In the genomic region with DNA sequence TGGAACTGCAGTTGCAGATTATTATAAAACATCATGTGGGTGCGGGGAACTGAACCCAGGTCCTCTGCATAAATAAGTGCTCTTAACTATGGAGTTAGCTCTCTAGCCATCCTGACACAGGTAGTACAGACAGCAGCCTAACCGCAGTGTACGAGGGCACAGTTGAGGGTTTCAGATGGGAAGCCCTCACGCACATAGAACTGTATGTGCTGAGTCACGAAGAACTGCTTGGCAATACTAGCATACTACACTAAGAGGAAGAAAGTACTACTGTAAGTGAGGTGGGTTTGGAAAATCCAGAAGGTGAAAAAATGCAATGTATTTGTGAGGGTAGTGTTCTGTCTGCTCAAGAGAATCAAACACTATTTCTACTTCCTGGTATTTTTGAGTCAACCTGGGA, we compare ENCODE assay signal across 27 mouse cellular contexts.
DNase-seq lines count a peak whose midpoint lies in the region; ATAC-seq and TF ChIP-seq lines count a peak whose summit lies in the region.
"Had no signal": no experiment of that assay in that cellular context is flagged by ENCODE, and none has a peak within 500 bp of the region (broad histone marks: within the 10 kb centered on the region; RNA-seq: fewer than 3 reads in every experiment).

No protein-coding gene starts in this region.

- TF ChIP-seq CTCF in intestine, postnatal 0 days (IDR thresholded peaks at IDR 0.05; ENCODE audit: low read depth), result no peak

- no peaks in the 10 kb centered on the region for H3K9me3 ChIP-seq in intestine, embryonic 14.5 days (ENCODE audit: control insufficient read depth, low read length)
- H3K9me3 ChIP-seq in intestine, postnatal 0 days (ENCODE audit: control insufficient read depth), result no peaks in the 10 kb centered on the region
- no peaks in the 10 kb centered on the region for H3K9me3 ChIP-seq in ES-E14 (ENCODE audit: control insufficient read depth, insufficient read depth, low read depth, low read length)
- no peaks in the 10 kb centered on the region for H3K9me3 ChIP-seq in hindbrain, embryonic 14.5 days (ENCODE audit: control insufficient read depth, low read length)
- H3K9me3 ChIP-seq: forebrain, embryonic 10.5 days; midbrain, embryonic 10.5 days had no signal

- H3K4me3 ChIP-seq in intestine, embryonic 14.5 days (ENCODE audit: low read depth, low read length), result no peak overlapping the region
- H3K4me3 ChIP-seq in intestine, postnatal 0 days (ENCODE audit: low read depth, low read length), result no peak overlapping the region
- H3K4me3 ChIP-seq in ES-E14 (ENCODE audit: insufficient read depth in 1 of 2, low read depth in 1 of 2, low read length in 2 of 2, poor library complexity in 1 of 2, severe bottlenecking in 1 of 2), result no peak overlapping the region
- no peak overlapping the region for H3K4me3 ChIP-seq in hindbrain, embryonic 14.5 days (replicated peaks; ENCODE audit: low read length)
- H3K4me3 ChIP-seq: forebrain, embryonic 10.5 days; layer of hippocampus, adult 2 months; midbrain, embryonic 10.5 days had no signal

- no peak overlapping the region for H3K9ac ChIP-seq in intestine, embryonic 14.5 days (ENCODE audit: low read length)
- H3K9ac ChIP-seq in intestine, postnatal 0 days (ENCODE audit: low read depth, low read length), result no peak overlapping the region
- no peak overlapping the region for H3K9ac ChIP-seq in ES-E14 (ENCODE audit: insufficient read depth, low read depth, low read length, poor library complexity, severe bottlenecking)
- no peak overlapping the region for H3K9ac ChIP-seq in hindbrain, embryonic 14.5 days
- H3K9ac ChIP-seq: forebrain, postnatal 0 days; liver, embryonic 14.5 days had no signal

- in situ Hi-C loops in ES-E14 (cut with MboI; ENCODE audit: low sequenced_read_pairs in 2 of 2, unreplicated experiment in 2 of 2), result no loop called here

- no peak for ATAC-seq in intestine, embryonic 14.5 days (replicated peaks; ENCODE audit: low FRiP score, low TSS enrichment, low read depth)
- ATAC-seq in intestine, postnatal 0 days, result no peak
- peak; percentile 67; the same call in 1 of the 2 replicates for ATAC-seq in megakaryocyte progenitor cell, adult 5-6 weeks (replicated peaks; ENCODE audit: poor library complexity)
- ATAC-seq in hindbrain, embryonic 14.5 days (ENCODE audit: low FRiP score), result no peak
- ATAC-seq: activated CD4-positive, CD25-positive, alpha-beta regulatory T cell, adult 4 months; forebrain, postnatal 0 days; hindbrain, postnatal 0 days; Patski had no signal

- H3K4me1 ChIP-seq in intestine, embryonic 14.5 days (replicated peaks; ENCODE audit: control insufficient read depth, insufficient read depth, low read length), result peaks cover 50% of the 10 kb centered on the region
- peaks cover 2% of the 10 kb centered on the region; the same call in 1 of the 2 replicates for H3K4me1 ChIP-seq in intestine, postnatal 0 days (replicated peaks; ENCODE audit: control insufficient read depth, insufficient read depth, low read length)
- no peaks in the 10 kb centered on the region; a peak in 1 of 4 replicates for H3K4me1 ChIP-seq in ES-E14 (ENCODE audit: control insufficient read depth in 2 of 2, insufficient read depth in 2 of 2, low read length in 2 of 2, poor library complexity in 1 of 2)
- H3K4me1 ChIP-seq in hindbrain, embryonic 14.5 days (replicated peaks; ENCODE audit: control insufficient read depth, insufficient read depth, low read length), result no peaks in the 10 kb centered on the region

- no peaks in the 10 kb centered on the region for H3K27me3 ChIP-seq in intestine, embryonic 14.5 days (replicated peaks; ENCODE audit: control insufficient read depth, insufficient read depth, low read length)
- no peaks in the 10 kb centered on the region for H3K27me3 ChIP-seq in intestine, postnatal 0 days (replicated peaks; ENCODE audit: control insufficient read depth, insufficient read depth, low read length)
- H3K27me3 ChIP-seq in hindbrain, embryonic 14.5 days (ENCODE audit: control insufficient read depth, insufficient read depth, low read length), result no peaks in the 10 kb centered on the region
- H3K27me3 ChIP-seq: Patski had no signal

- peak overlapping the region; percentile 51; the same call in 1 of the 2 replicates for H3K27ac ChIP-seq in intestine, embryonic 14.5 days (ENCODE audit: low read depth)
- no peak overlapping the region for H3K27ac ChIP-seq in intestine, postnatal 0 days (ENCODE audit: low read depth, low read length)
- no peak overlapping the region for H3K27ac ChIP-seq in ES-E14 (ENCODE audit: insufficient read depth, low read depth, low read length, poor library complexity, severe bottlenecking)
- no peak overlapping the region for H3K27ac ChIP-seq in hindbrain, embryonic 14.5 days
- H3K27ac ChIP-seq: forebrain, embryonic 10.5 days; hindbrain, postnatal 0 days; layer of hippocampus, adult 2 months; liver, embryonic 14.5 days; midbrain, embryonic 10.5 days had no signal

- peaks cover 59% of the 10 kb centered on the region for H3K36me3 ChIP-seq in intestine, embryonic 14.5 days (ENCODE audit: control insufficient read depth, insufficient read depth, low read length)
- peaks cover 26% of the 10 kb centered on the region for H3K36me3 ChIP-seq in intestine, postnatal 0 days (ENCODE audit: control insufficient read depth, insufficient read depth)
- H3K36me3 ChIP-seq in ES-E14 (ENCODE audit: control insufficient read depth, insufficient read depth, low read length, poor library complexity, severe bottlenecking), result no peaks in the 10 kb centered on the region
- H3K36me3 ChIP-seq in hindbrain, embryonic 14.5 days (replicated peaks; ENCODE audit: control insufficient read depth, insufficient read depth), result peaks cover 39% of the 10 kb centered on the region
- H3K36me3 ChIP-seq: forebrain, embryonic 10.5 days had no signal

- DNase-seq in cerebellum, adult 11-12 months, result peak; percentile 2
- DNase-seq in cerebellum, adult 9-10 months, result no peak
- DNase-seq in intestine, embryonic 14.5 days (ENCODE audit: low spot score), result peak; percentile 34
- no peak for DNase-seq in ES-E14 (ENCODE audit: low read depth, low spot score)
- no peak for DNase-seq in hindbrain, embryonic 14.5 days (ENCODE audit: low spot score)
- DNase-seq in layer of hippocampus, adult 18-20 months (ENCODE audit: low spot score in 2 of 2), result no peak
- DNase-seq: adrenal gland, postnatal 14 days; cerebellum, postnatal 14 days; embryo, embryonic 11 days; forebrain, postnatal 0 days; gastrocnemius, postnatal 10 days; heart, postnatal 4 days; kidney, adult 9 months; layer of hippocampus, postnatal 36 days; lung, postnatal 14 days; retina, postnatal 1 day; right cerebral cortex, postnatal 4 days; thymus, postnatal 36 days had no signal

- H3K4me2 ChIP-seq in intestine, embryonic 14.5 days (ENCODE audit: low read length), result no peak overlapping the region
- H3K4me2 ChIP-seq in intestine, postnatal 0 days (replicated peaks; ENCODE audit: low read depth), result no peak overlapping the region
- H3K4me2 ChIP-seq in hindbrain, embryonic 14.5 days (replicated peaks), result no peak overlapping the region

- WGBS in intestine, embryonic 14.5 days, result 96% methylated on average over 5 of the region's 5 CpGs
- WGBS in intestine, postnatal 0 days, result 97% methylated on average over 5 of the region's 5 CpGs
- WGBS in hindbrain, embryonic 14.5 days, result 96% methylated on average over 5 of the region's 5 CpGs

TF ChIP-seq in ES-E14, 5 proteins besides CTCF, POLR2A, EP300 and RAD21:
- no peak for TF ChIP-seq CHD2 (IDR thresholded peaks at IDR 0.05; ENCODE audit: low read depth, low read length)
- 0 out of 2 replicates have a peak, but pooled peaks have one; percentile 1 for TF ChIP-seq ZC3H11A (IDR thresholded peaks at IDR 0.05; ENCODE audit: borderline replicate concordance, low read depth, low read length)
TF ChIP-seq in ES-E14: peak in this region for 1.

Comparison
In these comparisons a context has a peak if more than half of its experiments do, and no peak if none do; other contexts are left out.
1. DNase-seq: peak in cerebellum, adult 11-12 months (single experiment) and intestine, embryonic 14.5 days (single experiment); none in cerebellum, adult 9-10 months (single experiment), ES-E14 (single experiment), hindbrain, embryonic 14.5 days (single experiment) and layer of hippocampus, adult 18-20 months (0 of 2).